Mouse (Mus musculus) CH12.LX (cell line): ENCODE measurements at regions not wholly inside any gene's neighbourhood (a gene's known extent, or its start where the extent isn't known, plus 50 kb on each side); places are given as distances from the start of the nearest gene placed in this dataset.

Experiments used
- DNase-seq: peaks from one replicate; pipeline ENCODE4 v3.0.0-alpha.2; 2013; ENCODE audit errors: extremely low read depth
- H3K27ac ChIP-seq: 2 replicates; pipeline ENCODE4 v1.5.1; 2012; ENCODE audit warnings: low read depth, mild to moderate bottlenecking, control low read depth, moderate library complexity; ENCODE audit not compliant: insufficient read depth
- H3K27me3 ChIP-seq: replicated peaks from 2 replicates; pipeline ENCODE3; 2012; ENCODE audit warnings: inconsistent platforms
- H3K36me3 ChIP-seq, 2 experiments: replicated peaks in 1 of 2; 2 replicates each; pipeline versions ENCODE3 to v1.6.1; 2012; ENCODE audit warnings: inconsistent platforms in 1 of 2, low read length in 1 of 2, mild to moderate bottlenecking in 1 of 2, mixed read lengths in 1 of 2, moderate library complexity in 1 of 2; ENCODE audit not compliant: control insufficient read depth in 1 of 2, insufficient read depth in 1 of 2
- H3K4me1 ChIP-seq, 2 experiments: 2 replicates each; pipeline ENCODE4 v1.6.1; 2012; ENCODE audit warnings: inconsistent platforms in 1 of 2, moderate library complexity in 1 of 2; ENCODE audit not compliant: insufficient read depth in 2 of 2, control insufficient read depth in 1 of 2
- H3K4me2 ChIP-seq: 2 replicates; pipeline ENCODE4 v1.6.1; 2012; ENCODE audit warnings: low read depth, mild to moderate bottlenecking, control low read depth; ENCODE audit not compliant: poor library complexity, insufficient read depth, severe bottlenecking
- H3K4me3 ChIP-seq, 3 experiments: fragments of 150-350 bp in 1 of 3; sonication (generic) in 1 of 3; replicated peaks in 1 of 3; 2 replicates each; pipeline versions ENCODE3 to v1.5.1; 2011 to 2012; ENCODE audit warnings: low read depth in 2 of 3, low read length in 2 of 3, mild to moderate bottlenecking in 2 of 3, moderate library complexity in 2 of 3, control low read depth in 1 of 3, improper control_type of control experiment in 1 of 3, inconsistent platforms in 1 of 3, mixed read lengths in 1 of 3; ENCODE audit not compliant: poor library complexity in 1 of 3
- H3K79me2 ChIP-seq: replicated peaks from 2 replicates; pipeline ENCODE4 v1.6.1; 2012; ENCODE audit warnings: mild to moderate bottlenecking, moderate library complexity; ENCODE audit not compliant: control insufficient read depth, poor library complexity, insufficient read depth, severe bottlenecking; ENCODE audit errors: extremely low read depth
- H3K9ac ChIP-seq: 2 replicates; pipeline ENCODE4 v1.6.1; 2012; ENCODE audit warnings: low read depth, mild to moderate bottlenecking, control low read depth, moderate library complexity; ENCODE audit not compliant: insufficient read depth
- H3K9me3 ChIP-seq: replicated peaks from 2 replicates; pipeline ENCODE3; 2012; ENCODE audit warnings: low read length, inconsistent platforms, mixed read lengths
- CHD1 ChIP-seq: IDR thresholded peaks from 2 replicates; pipeline ENCODE4 v1.6.1; 2012; ENCODE audit warnings: low read depth, low read length, improper control_type of control experiment, inconsistent platforms
- CTCF ChIP-seq, 2 experiments: IDR thresholded peaks in 1 of 2; conservative IDR thresholded peaks in 1 of 2; 2 replicates each; pipeline ENCODE4 v1.5.1; 2011 to 2012; ENCODE audit warnings: low read depth in 2 of 2, low read length in 2 of 2, improper control_type of control experiment in 1 of 2, inconsistent platforms in 1 of 2, mild to moderate bottlenecking in 1 of 2, moderate library complexity in 1 of 2
- E2F4 ChIP-seq: IDR thresholded peaks from 2 replicates; pipeline ENCODE4 v1.6.1; 2011; ENCODE audit warnings: low read depth, low read length, improper control_type of control experiment; ENCODE audit not compliant: insufficient replicate concordance
- HCFC1 ChIP-seq: IDR thresholded peaks from 2 replicates; pipeline ENCODE4 v1.6.1; 2012; ENCODE audit warnings: low read depth, mild to moderate bottlenecking, inconsistent platforms, low read length, improper control_type of control experiment
- IRF4 ChIP-seq: IDR thresholded peaks from 2 replicates; pipeline ENCODE4 v1.6.1; 2014; ENCODE audit warnings: low read depth, mild to moderate bottlenecking, inconsistent platforms, low read length, improper control_type of control experiment
- KAT2A ChIP-seq: IDR thresholded peaks from 2 replicates; pipeline ENCODE4 v1.6.1; 2012; ENCODE audit warnings: low read length, improper control_type of control experiment, inconsistent platforms; ENCODE audit not compliant: insufficient replicate concordance
- MAZ ChIP-seq: IDR thresholded peaks from 2 replicates; pipeline ENCODE4 v1.6.1; 2012; ENCODE audit warnings: low read depth, mild to moderate bottlenecking, inconsistent platforms, low read length, improper control_type of control experiment, moderate library complexity
- NELFE ChIP-seq: IDR thresholded peaks from 2 replicates; pipeline ENCODE4 v1.6.1; 2011; ENCODE audit warnings: low read depth, low read length, improper control_type of control experiment
- PAX5 ChIP-seq: IDR thresholded peaks from 2 replicates; pipeline ENCODE4 v1.6.1; 2012; ENCODE audit warnings: low read length, inconsistent platforms, mixed read lengths
- POLR2AphosphoS2 ChIP-seq: IDR thresholded peaks from 2 replicates; pipeline ENCODE4 v1.6.1; 2011; ENCODE audit warnings: low read depth, low read length, improper control_type of control experiment
- RAD21 ChIP-seq: IDR thresholded peaks from 2 replicates; pipeline ENCODE4 v1.6.1; 2011; ENCODE audit warnings: low read depth, mild to moderate bottlenecking, low read length, improper control_type of control experiment, moderate library complexity
- SIN3A ChIP-seq: IDR thresholded peaks from 2 replicates; pipeline ENCODE4 v1.6.1; 2012; ENCODE audit warnings: low read length, improper control_type of control experiment, inconsistent platforms
- SMC3 ChIP-seq: IDR thresholded peaks from 2 replicates; pipeline ENCODE4 v1.6.1; 2011; ENCODE audit warnings: low read depth, low read length, improper control_type of control experiment
- TCF12 ChIP-seq: IDR thresholded peaks from 2 replicates; pipeline ENCODE4 v1.6.1; 2014; ENCODE audit warnings: low read depth, mild to moderate bottlenecking, inconsistent platforms, low read length, improper control_type of control experiment
- UBTF ChIP-seq: IDR thresholded peaks from 2 replicates; pipeline ENCODE4 v1.6.1; 2012; ENCODE audit warnings: low read depth, mild to moderate bottlenecking, inconsistent platforms, low read length, improper control_type of control experiment, moderate library complexity
- USF1 ChIP-seq: IDR thresholded peaks from 2 replicates; pipeline ENCODE4 v1.6.1; 2014; ENCODE audit warnings: low read depth, mild to moderate bottlenecking, inconsistent platforms, low read length, improper control_type of control experiment
- ZC3H11A ChIP-seq: IDR thresholded peaks from 2 replicates; pipeline ENCODE4 v1.6.1; 2012; ENCODE audit warnings: low read depth, mild to moderate bottlenecking, inconsistent platforms, low read length, improper control_type of control experiment
- ZKSCAN1 ChIP-seq: IDR thresholded peaks from 2 replicates; pipeline ENCODE4 v1.6.1; 2012; ENCODE audit warnings: low read depth, inconsistent platforms, low read length, improper control_type of control experiment, borderline replicate concordance
- ZMIZ1 ChIP-seq: IDR thresholded peaks from 2 replicates; pipeline ENCODE4 v1.6.1; 2012; ENCODE audit warnings: low read depth, mild to moderate bottlenecking, inconsistent platforms, low read length, improper control_type of control experiment
- ZNF384 ChIP-seq: IDR thresholded peaks from 2 replicates; pipeline ENCODE4 v1.6.1; 2012; ENCODE audit warnings: low read depth, low read length, improper control_type of control experiment, inconsistent platforms
- dilution Hi-C: fragments of 300-500 bp; cut with MboI; formaldehyde crosslinking; loops from 2 replicates; pipeline ENCODE4 v1.14.3; 2020; ENCODE audit warnings: low sequenced_read_pairs; ENCODE audit not compliant: extremely low pct_unique_long_range_greater_than_20kb, extremely low pct_ligation_motif_present
- in situ Hi-C: fragments of 300-500 bp; cut with MboI; formaldehyde crosslinking; loops from 3 replicates; pipeline ENCODE4 v1.14.3; 2019; ENCODE audit warnings: low sequenced_read_pairs, low pct_ligation_motif_present, low pct_unique_long_range_greater_than_20kb, mixed read lengths

GRCm38 (mm10) chr14:76851473-76852214, 184.9 kb upstream of the Ccdc122 start:
- no peaks in the 10 kb centered on the region for H3K36me3 ChIP-seq
- no peak overlapping the region for H3K27ac ChIP-seq
- no peaks in the 10 kb centered on the region for H3K9me3 ChIP-seq
- in situ Hi-C loops: no loop called here
- no peak for DNase-seq
- H3K9ac ChIP-seq: no peak overlapping the region
- H3K27me3 ChIP-seq: no peaks in the 10 kb centered on the region
- H3K79me2 ChIP-seq: no peaks in the 10 kb centered on the region
- dilution Hi-C loops: no loop called here
- no peaks in the 10 kb centered on the region; a peak in 1 of 4 replicates for H3K4me1 ChIP-seq
- no peak overlapping the region for H3K4me3 ChIP-seq
- peak overlapping the region; percentile 70 for H3K4me2 ChIP-seq
- TF ChIP-seq CTCF (conservative IDR thresholded peaks at IDR 0.05 in 1 of 2, IDR thresholded peaks at IDR 0.05 in 1 of 2; ENCODE audit: low read depth in 2 of 2, low read length in 2 of 2) (no peak), ZKSCAN1 (no peak), IRF4 (no peak), SIN3A (no peak), SMC3 (no peak), POLR2AphosphoS2 (no peak), KAT2A (no peak), PAX5 (no peak), E2F4 (no peak), ZC3H11A (no peak), UBTF (no peak), HCFC1 (no peak), NELFE (no peak), TCF12 (no peak), ZNF384 (no peak)

DNA sequence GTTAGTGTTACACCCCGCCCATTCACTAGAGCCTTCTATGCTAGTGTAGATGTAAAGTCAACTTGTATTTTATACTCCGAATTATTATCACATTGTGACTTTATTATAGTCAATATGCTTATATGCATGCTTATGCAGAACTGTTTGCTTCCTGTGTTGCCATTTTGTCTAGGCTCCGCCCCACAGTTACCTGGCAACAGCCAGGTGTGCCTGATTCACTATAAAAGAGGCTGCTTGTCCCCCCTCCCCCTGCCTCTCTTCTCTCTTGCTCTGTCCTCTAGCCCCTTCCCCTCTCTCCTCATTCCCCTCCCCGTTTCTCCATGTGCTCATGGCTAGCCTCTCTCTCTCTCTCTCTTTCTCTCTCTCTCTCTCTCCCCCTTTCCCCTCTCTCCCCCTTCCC, 185.9 kb upstream of the Ccdc122 start:
- no peaks in the 10 kb centered on the region for H3K79me2 ChIP-seq
- H3K27me3 ChIP-seq: no peaks in the 10 kb centered on the region
- no peaks in the 10 kb centered on the region; a peak in 1 of 4 replicates for H3K4me1 ChIP-seq
- no peak overlapping the region for H3K9ac ChIP-seq
- in situ Hi-C loops (no loop called here), dilution Hi-C loops (no loop called here)
- TF ChIP-seq MAZ (no peak), CHD1 (no peak), UBTF (no peak), ZKSCAN1 (no peak), USF1 (no peak), NELFE (no peak), ZC3H11A (no peak), ZMIZ1 (no peak), RAD21 (no peak)
- TF ChIP-seq, all 38 proteins: peak for 0
- Histone ChIP-seq H3K4me3 (no peak overlapping the region), H3K36me3 (no peaks in the 10 kb centered on the region), H3K9me3 (no peaks in the 10 kb centered on the region), H3K4me2 (no peak overlapping the region), H3K27ac (no peak overlapping the region)
- DNase-seq: no peak
